Mouse (Mus musculus) lung, postnatal 0 days (tissue): ENCODE data around the gene Cybrd1.

Experiments
- CTCF ChIP-seq: IDR thresholded peaks from 2 replicates; pipeline ENCODE4 v1.5.1; 2016; ENCODE audit warnings: antibody characterized with exemption, mild to moderate bottlenecking
- EP300 ChIP-seq: IDR thresholded peaks from 2 replicates; pipeline ENCODE4 v1.6.1; 2016; ENCODE audit warnings: antibody characterized with exemption, mild to moderate bottlenecking, control low read depth

GRCm38 (mm10) chr2:71122268-71123029 lies 4.7 kb downstream of the Cybrd1 start:
- TF ChIP-seq CTCF = no peak
- no peak for TF ChIP-seq EP300
